Mouse (Mus musculus) spleen, adult 2 months (tissue): ENCODE results near the gene Kcnk7.
A peak's percentile ranks its signal among the peaks of the same experiment; 100 is the strongest.

ENCODE experiments used
- CTCF ChIP-seq: fragments of 200-500 bp; IDR thresholded peaks from 2 replicates; pipeline ENCODE4 v1.5.1; 2011; ENCODE audit warnings: mild to moderate bottlenecking, inconsistent platforms; ENCODE audit not compliant: insufficient read depth, insufficient read length, insufficient replicate concordance; ENCODE audit errors: extremely low read depth
- POLR2A ChIP-seq: fragments of 200-500 bp; IDR thresholded peaks from 2 replicates; pipeline ENCODE4 v1.6.1; 2011; ENCODE audit warnings: low read depth, low read length, inconsistent platforms

- TF ChIP-seq CTCF (no peak), POLR2A (peak; percentile 31)
Measured at GRCm38 (mm10) chr19:5660942-5661751, 43.0 kb upstream of the Kcnk7 start.
